Mouse (Mus musculus) hindbrain, embryonic 10.5 days (tissue): ENCODE results near the gene Slc25a42. TPM values are rescaled to one million over a fixed set of nuclear protein-coding genes. Genes with fewer than 3 reads are reported as not detected.

Experiments used
- DNase-seq: peaks from one replicate; pipeline ENCODE4 v3.0.0-alpha.2; 2017; ENCODE audit warnings: low spot score
- H3K27ac ChIP-seq: fragments of 300-500 bp; sonication (generic); 2 replicates; pipeline ENCODE4 v1.5.1; 2016; ENCODE audit warnings: mild to moderate bottlenecking, moderate library complexity
- H3K27me3 ChIP-seq: fragments of 300-500 bp; sonication (generic); 2 replicates; pipeline ENCODE4 v1.6.1; 2016; ENCODE audit warnings: mild to moderate bottlenecking; ENCODE audit not compliant: poor library complexity, insufficient read depth, severe bottlenecking
- H3K36me3 ChIP-seq: fragments of 300-500 bp; sonication (generic); 2 replicates; pipeline ENCODE4 v1.6.1; 2016; ENCODE audit warnings: mild to moderate bottlenecking, moderate library complexity
- H3K4me1 ChIP-seq: fragments of 300-500 bp; sonication (generic); replicated peaks from 2 replicates; pipeline ENCODE4 v1.6.1; 2016; ENCODE audit warnings: mild to moderate bottlenecking
- H3K4me3 ChIP-seq: fragments of 300-500 bp; sonication (generic); 2 replicates; pipeline ENCODE4 v1.5.1; 2016; ENCODE audit warnings: mild to moderate bottlenecking, moderate library complexity
- H3K9me3 ChIP-seq: fragments of 300-500 bp; sonication (generic); 2 replicates; pipeline ENCODE4 v1.6.1; 2016; ENCODE audit warnings: mild to moderate bottlenecking, moderate library complexity
- WGBS: fragments of 180-500 bp; shearing (Covaris S2); methylation state at CpG from one replicate; pipeline ENCODE4 v1.1.7; 2016; 5-methylcytosine and 5-hydroxymethylcytosine counted together
- polyA plus RNA-seq: library from polyadenylated mRNA; unstranded; fragments of >200 nt; fragmentation: Nextera tagmentation; extraction: Ambion mirVana; gene quantifications from 2 replicates; pipeline ENCODE4 v1.2.1, GENCODE M21; 2016

Slc25a42 gene
- polyA plus RNA-seq, 1 experiment from 2014 or later = 3.5 TPM

GRCm38 (mm10) chr8:70210538-70210937 is 1.6 kb downstream of the Slc25a42 start:
- no peak for DNase-seq
- Histone ChIP-seq H3K27ac (no peak overlapping the region), H3K27me3 (peaks cover 23% of the 10 kb centered on the region), H3K4me3 (peak overlapping the region; percentile 16; the same call in 1 of the 2 replicates), H3K9me3 (no peaks in the 10 kb centered on the region), H3K4me1 (peaks cover 17% of the 10 kb centered on the region), H3K36me3 (no peaks in the 10 kb centered on the region)
- 37% methylated on average over 8 of the region's 8 CpGs for WGBS

- Histone ChIP-seq H3K9me3 (no peaks in the 10 kb centered on the region), H3K4me1 (peaks cover 13% of the 10 kb centered on the region), H3K36me3 (no peaks in the 10 kb centered on the region), H3K4me3 (no peak overlapping the region), H3K27me3 (peaks cover 23% of the 10 kb centered on the region), H3K27ac (no peak overlapping the region)
- no peak for DNase-seq
- WGBS = 53% methylated on average over 1 of the region's 1 CpGs
Observed at GRCm38 (mm10) chr8:70208130-70208529, 4.0 kb downstream of the Slc25a42 start.

- 78% methylated on average over 1 of the region's 1 CpGs for WGBS
Observed at GRCm38 (mm10) chr8:70204757-70205156, 7.3 kb downstream of the Slc25a42 start.

DNA sequence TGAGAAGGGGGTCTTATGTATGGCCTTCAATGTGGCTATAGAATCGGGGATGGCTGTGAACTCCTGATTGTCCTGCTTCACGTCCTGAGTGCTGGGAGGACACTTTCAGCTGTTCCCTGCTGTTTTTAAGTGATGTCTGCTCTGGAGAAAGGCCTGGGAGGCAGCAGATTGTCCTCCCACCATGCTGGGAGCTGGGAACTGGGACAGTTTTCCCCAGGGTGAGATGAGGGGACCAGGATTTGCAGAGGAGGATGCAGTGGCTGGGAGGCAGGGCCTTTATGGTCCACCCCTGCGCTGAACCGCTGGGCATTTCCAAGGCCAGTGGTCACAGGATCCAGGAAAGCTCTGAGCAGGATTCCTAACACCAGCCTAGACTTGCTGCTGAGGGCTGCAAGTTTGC is 9.0 kb downstream of the Slc25a42 start:
- 74% methylated on average over 4 of the region's 4 CpGs for WGBS
- Histone ChIP-seq H3K4me3 (no peak overlapping the region), H3K4me1 (peaks cover 13% of the 10 kb centered on the region; the same call in 1 of the 2 replicates), H3K36me3 (no peaks in the 10 kb centered on the region), H3K27me3 (no peaks in the 10 kb centered on the region), H3K27ac (no peak overlapping the region), H3K9me3 (no peaks in the 10 kb centered on the region)
- no peak for DNase-seq

More at GRCm38 (mm10) chr8:70204757-70205156, 7.3 kb downstream of the Slc25a42 start:
- Histone ChIP-seq H3K9me3 (no peaks in the 10 kb centered on the region), H3K4me3 (no peak overlapping the region), H3K4me1 (0 out of 2 replicates have a peak, but pooled peaks cover 9% of the 10 kb centered on the region), H3K27ac (no peak overlapping the region), H3K27me3 (peaks cover 4% of the 10 kb centered on the region; the same call in 1 of the 2 replicates), H3K36me3 (no peaks in the 10 kb centered on the region)
- no peak for DNase-seq

- Histone ChIP-seq H3K27me3 (no peaks in the 10 kb centered on the region), H3K9me3 (no peaks in the 10 kb centered on the region), H3K4me1 (peaks cover 18% of the 10 kb centered on the region; the same call in 1 of the 2 replicates), H3K36me3 (no peaks in the 10 kb centered on the region), H3K4me3 (no peak overlapping the region), H3K27ac (no peak overlapping the region)
- WGBS = 81% methylated on average over 3 of the region's 3 CpGs
- DNase-seq = no peak
Observed at GRCm38 (mm10) chr8:70201417-70201816, 10.7 kb downstream of the Slc25a42 start.

GRCm38 (mm10) chr8:70200098-70200681 is 11.9 kb downstream of the Slc25a42 start:
- Histone ChIP-seq H3K4me3 (no peak overlapping the region), H3K27me3 (no peaks in the 10 kb centered on the region), H3K9me3 (no peaks in the 10 kb centered on the region), H3K27ac (peak overlapping the region; percentile 60; the same call in 1 of the 2 replicates), H3K36me3 (no peaks in the 10 kb centered on the region), H3K4me1 (peaks cover 18% of the 10 kb centered on the region; the same call in 1 of the 2 replicates)
- 79% methylated on average over 5 of the region's 5 CpGs for WGBS
- no peak for DNase-seq

DNA sequence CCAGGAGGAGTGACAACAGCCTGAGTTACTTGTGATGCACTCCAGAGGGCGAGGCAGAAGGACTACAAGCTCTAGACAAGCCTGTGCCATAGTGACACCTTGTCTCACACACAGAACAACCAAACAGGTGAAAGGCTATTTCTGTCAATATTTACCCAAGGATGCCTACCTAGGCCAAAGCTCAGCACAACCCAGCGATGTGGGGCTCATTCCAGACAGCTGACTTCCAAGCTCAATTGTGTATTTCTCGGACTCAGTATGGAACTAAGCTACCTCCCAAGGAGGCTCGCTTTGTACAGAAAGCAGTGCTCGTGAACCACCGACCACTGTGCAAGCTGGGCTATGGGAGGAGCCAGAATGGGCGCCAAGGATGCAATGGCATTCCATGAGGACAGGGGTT is 14.5 kb downstream of the Slc25a42 start:
- no peaks in the 10 kb centered on the region for H3K36me3 ChIP-seq
- H3K4me1 ChIP-seq = peaks cover 38% of the 10 kb centered on the region
- H3K27me3 ChIP-seq = no peaks in the 10 kb centered on the region
- no peak overlapping the region for H3K27ac ChIP-seq
- no peak overlapping the region for H3K4me3 ChIP-seq
- no peak for DNase-seq
- H3K9me3 ChIP-seq = no peaks in the 10 kb centered on the region
- WGBS = 54% methylated on average over 7 of the region's 7 CpGs

GRCm38 (mm10) chr8:70195762-70196161 is 16.3 kb downstream of the Slc25a42 start:
- H3K4me3 ChIP-seq = no peak overlapping the region
- no peaks in the 10 kb centered on the region for H3K27me3 ChIP-seq
- H3K4me1 ChIP-seq = peaks cover 47% of the 10 kb centered on the region
- no peaks in the 10 kb centered on the region for H3K36me3 ChIP-seq
- H3K9me3 ChIP-seq = no peaks in the 10 kb centered on the region
- DNase-seq = no peak
- no peak overlapping the region for H3K27ac ChIP-seq
- whole genome bisulfite sequencing = 78% methylated on average over 2 of the region's 2 CpGs

DNA sequence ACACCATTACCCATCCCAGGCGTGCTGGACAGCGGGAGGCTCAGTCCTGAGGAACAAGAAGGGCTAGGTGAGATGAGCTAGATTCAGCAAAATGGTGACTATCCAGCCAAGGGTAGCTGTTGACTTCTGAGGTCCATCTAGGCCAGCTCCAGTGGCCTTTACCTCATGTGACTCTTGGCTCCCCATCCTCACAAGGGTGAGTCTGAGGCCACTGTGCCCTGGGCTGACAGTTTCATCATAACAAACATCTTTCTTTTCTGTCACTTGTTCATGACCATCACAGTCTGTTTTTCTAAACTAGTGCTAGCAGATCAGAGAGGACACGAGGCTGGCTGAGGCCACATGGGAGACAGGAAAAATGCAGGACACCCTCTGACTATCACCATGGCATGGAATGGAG is 17.9 kb downstream of the Slc25a42 start:
- no peaks in the 10 kb centered on the region for H3K27me3 ChIP-seq
- H3K4me1 ChIP-seq = peaks cover 50% of the 10 kb centered on the region
- no peaks in the 10 kb centered on the region for H3K9me3 ChIP-seq
- H3K4me3 ChIP-seq = no peak overlapping the region
- H3K27ac ChIP-seq = 0 out of 2 replicates have a peak overlapping the region, but pooled peaks have one; percentile 8
- 87% methylated on average over 3 of the region's 3 CpGs for WGBS
- no peak for DNase-seq
- no peaks in the 10 kb centered on the region for H3K36me3 ChIP-seq

DNA sequence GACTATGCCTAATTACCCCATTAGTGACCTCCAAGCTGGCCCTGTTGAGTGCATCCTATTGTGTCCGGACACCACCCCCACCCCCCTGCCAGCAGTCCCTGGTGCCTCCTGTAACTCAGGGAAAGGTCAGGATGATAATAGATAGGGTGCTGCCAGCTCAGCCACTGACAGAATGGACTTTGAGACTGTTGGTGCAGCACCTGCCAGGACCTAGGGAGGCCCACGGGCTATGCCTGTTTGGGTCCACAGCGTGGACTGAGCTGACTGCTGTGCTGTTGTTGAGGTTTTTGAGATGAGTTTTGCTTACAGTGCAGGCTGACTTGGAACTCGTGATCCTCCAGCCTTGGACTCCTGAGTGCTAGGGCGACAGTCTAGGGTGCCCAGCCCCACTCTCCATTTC is 18.9 kb downstream of the Slc25a42 start:
- H3K4me3 ChIP-seq = no peak overlapping the region
- H3K9me3 ChIP-seq = no peaks in the 10 kb centered on the region
- H3K27ac ChIP-seq = peak overlapping the region; percentile 50; the same call in 1 of the 2 replicates
- 66% methylated on average over 5 of the region's 5 CpGs for WGBS
- no peaks in the 10 kb centered on the region for H3K27me3 ChIP-seq
- DNase-seq = no peak
- peaks cover 52% of the 10 kb centered on the region for H3K4me1 ChIP-seq
- no peaks in the 10 kb centered on the region for H3K36me3 ChIP-seq

DNA sequence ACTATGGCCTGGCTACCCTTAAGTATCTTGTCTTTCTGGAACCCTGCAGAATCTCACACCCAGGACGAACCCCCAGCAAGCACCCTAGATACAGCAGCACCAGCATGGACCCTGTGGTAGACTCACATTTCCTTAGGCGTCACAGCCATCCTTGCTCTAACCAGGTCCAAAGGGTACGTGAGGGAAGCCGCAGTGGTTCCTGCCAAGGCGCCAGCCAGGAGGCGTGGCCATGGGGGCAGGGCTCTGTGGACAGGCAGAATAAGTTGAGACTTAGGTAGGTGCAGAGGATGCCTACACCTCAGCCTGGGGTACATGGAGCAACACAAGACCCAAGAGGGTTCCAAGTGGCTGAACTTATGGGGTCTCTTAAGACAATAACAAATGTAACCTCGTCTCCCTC is 23.4 kb downstream of the Slc25a42 start:
- H3K27me3 ChIP-seq = no peaks in the 10 kb centered on the region
- 75% methylated on average over 7 of the region's 7 CpGs for WGBS
- no peak overlapping the region for H3K4me3 ChIP-seq
- H3K27ac ChIP-seq = peak overlapping the region; percentile 59
- no peaks in the 10 kb centered on the region for H3K9me3 ChIP-seq
- H3K36me3 ChIP-seq = 0 out of 2 replicates have a peak, but pooled peaks cover 3% of the 10 kb centered on the region
- peaks cover 43% of the 10 kb centered on the region for H3K4me1 ChIP-seq
- DNase-seq = no peak

GRCm38 (mm10) chr8:70183194-70183593 is 28.9 kb downstream of the Slc25a42 start:
- DNase-seq = no peak
- Histone ChIP-seq H3K4me3 (no peak overlapping the region), H3K36me3 (peaks cover 51% of the 10 kb centered on the region), H3K27ac (no peak overlapping the region), H3K27me3 (no peaks in the 10 kb centered on the region), H3K4me1 (peaks cover 6% of the 10 kb centered on the region; the same call in 1 of the 2 replicates), H3K9me3 (no peaks in the 10 kb centered on the region)
- 86% methylated on average over 4 of the region's 4 CpGs for WGBS

GRCm38 (mm10) chr8:70181903-70182252 is 30.2 kb downstream of the Slc25a42 start:
- Histone ChIP-seq H3K9me3 (no peaks in the 10 kb centered on the region), H3K36me3 (peaks cover 63% of the 10 kb centered on the region), H3K27ac (no peak overlapping the region), H3K4me3 (no peak overlapping the region), H3K27me3 (no peaks in the 10 kb centered on the region), H3K4me1 (peaks cover 6% of the 10 kb centered on the region; the same call in 1 of the 2 replicates)
- WGBS = 72% methylated on average over 2 of the region's 2 CpGs
- no peak for DNase-seq
